Mouse (Mus musculus) neutrophil, adult 5-6 weeks (primary cell): ENCODE measurements around the gene Foxr1. TPM values are rescaled to one million over a fixed set of nuclear protein-coding genes. Genes with fewer than 3 reads are reported as not detected.
A peak's percentile ranks its signal among the peaks of the same experiment; 100 is the strongest.

Source experiments
- ATAC-seq: fragments of 151-379, 151-347 bp; 2 replicates; pipeline ENCODE4 v1.8.0; 2017; ENCODE audit warnings: mild to moderate bottlenecking, moderate TSS enrichment; ENCODE audit not compliant: insufficient number of reproducible peaks, poor library complexity, low FRiP score, severe bottlenecking; ENCODE audit errors: extremely low read depth
- total RNA-seq: library from RNA; stranded (forward); fragments of 200-1000 nt; gene quantifications from 2 replicates; pipeline ENCODE4 v1.2.3, GENCODE M21; 2017

Gene Foxr1
- total RNA-seq, 1 experiment from 2014 or later = not detected

DNA sequence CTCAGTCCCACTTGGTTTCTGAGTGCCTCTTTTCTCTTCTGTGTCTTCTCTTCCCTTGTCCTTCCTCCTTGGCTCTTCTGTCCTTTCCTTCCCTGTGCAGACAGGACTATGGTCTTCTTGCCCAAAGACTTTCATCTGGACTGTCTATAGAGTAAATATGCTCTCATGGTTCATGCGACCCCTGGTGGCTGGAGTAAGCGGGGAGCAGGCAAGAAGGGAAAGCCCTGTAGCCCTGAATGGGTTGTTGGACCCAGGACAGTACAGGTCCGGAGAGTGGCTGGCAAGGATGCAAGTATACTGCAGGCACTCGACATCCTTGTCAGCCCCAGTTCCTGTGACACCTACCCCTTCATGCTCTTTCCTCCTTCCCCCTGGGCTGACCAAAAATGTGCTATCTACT lies 49.5 kb downstream of the Foxr1 start:
- peak; percentile 64 for ATAC-seq

DNA sequence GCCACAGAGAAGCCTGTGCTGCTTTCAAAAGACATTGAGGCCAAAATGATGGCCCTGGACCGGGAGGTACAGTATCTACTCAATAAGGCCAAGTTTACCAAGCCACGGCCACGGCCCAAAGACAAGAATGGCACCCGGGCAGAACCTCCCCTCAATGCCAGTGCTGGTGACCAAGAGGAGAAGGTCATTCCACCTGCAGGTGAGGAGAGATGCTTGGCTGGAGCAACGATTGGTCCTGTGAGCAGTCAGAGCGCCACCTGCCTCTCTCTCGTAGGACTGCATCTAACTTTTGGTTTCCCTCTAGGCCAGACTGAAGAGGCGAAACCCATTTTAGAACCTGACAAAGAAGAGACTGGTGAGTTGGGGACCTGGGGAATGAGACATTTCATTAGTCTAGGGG lies 51.7 kb downstream of the Foxr1 start:
- peak; percentile 70; the same call in 1 of the 2 replicates for ATAC-seq

DNA sequence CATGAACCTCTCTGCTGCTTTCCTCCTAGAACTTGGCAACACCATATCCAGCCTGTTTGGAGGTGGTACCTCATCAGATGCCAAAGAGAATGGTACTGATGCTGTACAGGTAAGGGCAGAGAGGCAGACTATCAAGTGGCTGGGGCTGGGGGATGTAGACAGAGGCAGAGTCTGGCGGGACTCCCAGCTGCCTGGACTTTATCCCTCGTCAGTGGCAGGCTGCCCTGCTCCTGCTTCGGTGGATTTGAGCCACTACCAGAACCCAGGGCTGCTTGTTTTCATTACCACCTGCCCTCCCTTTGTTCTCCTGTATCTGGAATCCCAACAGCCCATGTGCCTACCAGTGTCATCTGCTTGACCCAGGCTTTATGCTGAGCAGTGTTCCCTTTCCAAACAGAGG lies 53.7 kb downstream of the Foxr1 start:
- ATAC-seq = no peak

DNA sequence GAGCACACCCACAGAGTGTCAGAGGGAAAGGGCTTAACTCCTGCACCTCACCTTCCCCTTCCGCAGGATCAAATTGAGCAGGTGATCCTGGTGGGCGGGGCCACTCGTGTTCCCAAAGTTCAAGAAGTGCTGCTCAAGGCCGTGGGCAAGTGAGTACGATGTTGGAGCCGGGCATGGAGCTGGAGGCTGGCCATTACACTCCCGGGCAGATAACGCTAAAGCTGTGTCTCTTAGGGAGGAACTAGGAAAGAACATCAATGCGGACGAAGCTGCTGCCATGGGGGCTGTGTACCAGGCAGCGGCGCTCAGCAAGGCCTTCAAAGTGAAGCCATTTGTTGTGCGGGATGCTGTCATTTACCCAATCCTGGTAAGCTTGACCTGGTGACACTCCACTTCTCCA lies 56.3 kb downstream of the Foxr1 start:
- no peak for ATAC-seq

Other genes with a start within 250 kb of the Foxr1 start
- gene Cbl, start 207.1 kb downstream of the Foxr1 start, total RNA-seq = 89.2 and 92.0 TPM in 2 replicates
- not detected in 2 replicates for gene Ccdc153, start 200.5 kb downstream of the Foxr1 start, total RNA-seq
- 1.0 and 1.6 TPM in 2 replicates for gene Pdzd3, start 189.7 kb downstream of the Foxr1 start, total RNA-seq
- gene Nlrx1, start 172.5 kb downstream of the Foxr1 start, total RNA-seq = 10.3 and 12.6 TPM in 2 replicates
- gene Abcg4, start 152.5 kb downstream of the Foxr1 start, total RNA-seq = 1.4 TPM in 1 of 2 replicates, not detected in the other
- gene Hinfp, start 135.5 kb downstream of the Foxr1 start, total RNA-seq = 32.0 and 46.7 TPM in 2 replicates
- gene C2cd2l, start 120.9 kb downstream of the Foxr1 start, total RNA-seq = 22.0 and 30.5 TPM in 2 replicates
- gene Dpagt1, start 115.1 kb downstream of the Foxr1 start, total RNA-seq = 4.4 and 7.1 TPM in 2 replicates
- 17.6 and 20.0 TPM in 2 replicates for gene H2afx, start 106.4 kb downstream of the Foxr1 start, total RNA-seq
- gene Hmbs, start 96.9 kb downstream of the Foxr1 start, total RNA-seq = 3.3 and 11.4 TPM in 2 replicates
- 34.6 and 37.4 TPM in 2 replicates for gene Vps11, start 79.5 kb downstream of the Foxr1 start, total RNA-seq
- gene Hyou1, start 61.6 kb downstream of the Foxr1 start, total RNA-seq = 39.9 and 42.2 TPM in 2 replicates
- 15.4 and 21.5 TPM in 2 replicates for gene Slc37a4, start 44.3 kb downstream of the Foxr1 start, total RNA-seq
- gene Rps25, start 34.0 kb downstream of the Foxr1 start, total RNA-seq = 1,089 and 1,185 TPM in 2 replicates
- 31.8 and 32.8 TPM in 2 replicates for gene Trappc4, start 33.5 kb downstream of the Foxr1 start, total RNA-seq
- gene Ccdc84, start 22.6 kb downstream of the Foxr1 start, total RNA-seq = 41.8 and 52.1 TPM in 2 replicates
- not detected in 2 replicates for gene Upk2, start 13.8 kb upstream of the Foxr1 start, total RNA-seq
- 18.3 and 26.5 TPM in 2 replicates for gene Bcl9l, start 41.7 kb upstream of the Foxr1 start, total RNA-seq
- 207 and 222 TPM in 2 replicates for gene Cxcr5, start 120.7 kb upstream of the Foxr1 start, total RNA-seq
- gene Ddx6, start 163.8 kb upstream of the Foxr1 start, total RNA-seq = 301 and 311 TPM in 2 replicates
- not detected in 2 replicates for gene Treh, start 232.1 kb upstream of the Foxr1 start, total RNA-seq